Mouse (Mus musculus) left cerebral cortex, postnatal 25 days (tissue): ENCODE measurements at regions not wholly inside any gene's neighbourhood (a gene's known extent, or its start where the extent isn't known, plus 50 kb on each side); places are given as distances from the start of the nearest gene placed in this dataset.

ENCODE experiments used
- DNase-seq, 2 experiments: peaks; one replicate each; pipeline ENCODE4 v3.0.0; 2022; ENCODE audit warnings: low spot score in 2 of 2, mixed read lengths in 1 of 2
- intact Hi-C: fragments of 180-260 bp; cut with DNase I; formaldehyde crosslinking; loops from one replicate; pipeline ENCODE4 v1.15.1; 2025

DNA sequence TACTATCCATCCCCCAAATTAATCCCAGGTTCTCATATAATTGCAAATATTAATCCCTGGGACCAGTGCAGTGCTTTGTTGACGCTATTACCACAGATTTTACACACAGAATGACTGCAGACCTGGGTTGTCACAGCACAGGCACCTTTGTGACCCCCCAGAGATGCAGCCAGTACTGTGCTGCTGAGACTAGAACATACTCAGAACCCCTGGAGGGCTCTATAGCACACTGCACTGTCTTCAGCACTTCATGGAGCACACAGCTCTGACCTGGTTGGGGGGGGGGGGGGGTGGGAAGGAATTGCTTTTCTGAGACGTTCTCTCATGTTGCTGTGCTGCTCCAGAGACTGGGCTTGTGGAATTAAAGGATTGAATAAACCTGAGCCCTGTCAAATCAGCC, 154.9 kb upstream of the Gm34302 start:
- intact Hi-C loops: no loop called here
- DNase-seq: no peak

DNA sequence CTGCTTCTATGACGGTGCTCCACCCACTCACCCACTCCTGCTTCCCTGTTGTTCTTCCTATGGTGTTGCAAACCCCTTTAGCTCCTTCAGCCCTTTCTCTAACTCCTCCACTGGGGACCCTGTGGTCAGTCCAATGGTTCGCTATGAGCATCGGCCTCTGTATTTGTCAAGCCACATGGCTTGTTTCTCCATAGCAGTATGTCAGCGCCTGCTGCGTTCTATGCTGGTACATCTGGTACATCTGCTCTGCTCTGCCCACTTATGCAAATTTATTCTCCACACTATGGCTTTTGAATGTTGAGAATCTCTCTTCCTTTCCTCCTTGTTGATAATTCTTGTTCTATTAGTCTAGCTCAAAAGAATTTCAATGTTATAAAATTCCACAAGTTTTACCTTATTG, 154.2 kb upstream of the Gm34302 start:
- intact Hi-C loops: no loop called here
- peak in 1 of 2 experiments; percentile 35 for DNase-seq

DNA sequence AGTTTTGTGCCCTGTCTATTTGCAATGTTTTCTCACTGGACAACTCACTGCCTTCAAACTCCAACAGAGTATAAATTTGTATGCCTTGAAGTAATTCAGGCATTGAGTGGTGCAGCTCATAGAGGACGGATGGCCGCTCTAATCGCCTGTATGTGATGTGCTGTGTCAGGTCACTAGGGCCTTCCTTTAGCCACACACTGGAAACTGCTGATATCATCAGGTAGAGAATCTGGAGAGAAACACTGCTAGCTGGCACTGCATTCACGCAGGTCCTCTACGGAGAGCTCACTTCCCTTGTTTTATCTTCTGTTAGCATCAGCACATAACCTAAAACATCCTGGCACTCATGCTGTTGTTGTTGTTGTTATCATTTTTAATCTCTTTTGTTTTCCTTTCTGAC, 144.0 kb upstream of the Gm34302 start:
- DNase-seq: no peak
- intact Hi-C loops: no loop called here

DNA sequence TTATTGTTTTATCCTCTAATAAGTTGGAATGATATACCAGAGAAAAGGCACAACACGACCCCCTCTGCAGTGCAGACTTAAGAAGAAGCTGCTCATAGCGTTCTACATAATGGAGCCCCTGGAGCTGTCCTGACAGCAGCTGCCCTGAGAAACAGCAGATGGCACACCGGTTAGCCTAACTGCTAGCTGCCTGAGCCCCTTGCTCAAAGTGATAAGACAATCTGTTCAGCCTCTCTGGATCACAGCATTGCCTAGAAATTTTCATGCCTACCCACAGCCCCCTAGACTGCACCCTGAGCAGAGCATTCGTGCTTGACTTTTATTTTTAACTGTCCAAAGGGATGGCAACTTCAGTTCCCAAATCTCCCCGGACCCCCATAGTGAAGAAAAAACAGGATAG, 132.4 kb upstream of the Gm34302 start:
- intact Hi-C loops: no loop called here
- no peak for DNase-seq

DNA sequence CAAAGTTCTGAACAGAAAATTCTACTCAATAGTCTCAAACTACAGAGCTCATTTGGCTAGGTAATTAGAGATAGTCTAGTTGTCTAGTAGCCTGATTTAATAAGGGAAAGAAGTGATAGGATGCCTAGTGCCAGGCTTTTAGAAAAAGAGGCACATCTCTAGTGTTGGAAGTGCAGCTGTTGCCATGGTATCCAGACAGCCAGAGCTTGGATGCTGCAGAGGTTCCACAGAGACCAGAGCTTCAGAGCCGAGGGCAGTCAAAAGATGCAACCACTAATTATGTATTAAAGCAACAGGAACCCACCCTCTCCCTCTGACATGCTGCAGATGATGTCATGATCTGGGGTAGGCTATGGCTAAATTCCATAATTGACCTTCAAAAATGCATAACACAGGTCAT, 130.0 kb upstream of the Gm34302 start:
- DNase-seq: peak; percentile 9 to 10
- intact Hi-C loops: no loop called here

DNA sequence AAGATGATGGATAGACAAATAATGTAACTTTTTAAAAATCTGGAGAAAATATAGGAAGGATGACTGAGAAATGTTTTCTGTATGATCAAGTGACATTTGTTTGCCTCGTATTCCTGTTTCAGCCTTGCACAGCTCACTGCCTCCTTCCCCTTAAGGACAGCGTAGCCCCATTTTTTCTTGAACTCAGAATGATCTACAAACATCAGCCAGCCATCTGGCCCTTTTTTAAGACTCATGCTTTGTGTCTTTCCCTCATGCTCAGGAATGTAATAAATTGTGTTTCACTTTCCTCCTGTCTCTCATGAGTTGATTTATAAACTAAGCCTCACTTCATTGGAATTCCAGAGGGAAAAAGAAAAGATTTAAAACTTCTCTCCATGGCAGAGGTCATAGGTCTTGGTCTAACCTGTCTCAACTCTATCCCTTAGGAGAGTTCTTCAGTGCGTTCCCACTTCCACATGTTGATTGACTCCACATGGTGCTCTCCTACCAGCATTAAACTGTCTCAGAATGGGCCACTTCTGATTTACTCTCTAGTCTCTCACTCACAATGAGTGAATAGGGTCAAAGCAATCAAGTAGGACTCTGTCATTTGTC, 129.2 kb upstream of the Gm34302 start:
- intact Hi-C loops: no loop called here
- no peak for DNase-seq

DNA sequence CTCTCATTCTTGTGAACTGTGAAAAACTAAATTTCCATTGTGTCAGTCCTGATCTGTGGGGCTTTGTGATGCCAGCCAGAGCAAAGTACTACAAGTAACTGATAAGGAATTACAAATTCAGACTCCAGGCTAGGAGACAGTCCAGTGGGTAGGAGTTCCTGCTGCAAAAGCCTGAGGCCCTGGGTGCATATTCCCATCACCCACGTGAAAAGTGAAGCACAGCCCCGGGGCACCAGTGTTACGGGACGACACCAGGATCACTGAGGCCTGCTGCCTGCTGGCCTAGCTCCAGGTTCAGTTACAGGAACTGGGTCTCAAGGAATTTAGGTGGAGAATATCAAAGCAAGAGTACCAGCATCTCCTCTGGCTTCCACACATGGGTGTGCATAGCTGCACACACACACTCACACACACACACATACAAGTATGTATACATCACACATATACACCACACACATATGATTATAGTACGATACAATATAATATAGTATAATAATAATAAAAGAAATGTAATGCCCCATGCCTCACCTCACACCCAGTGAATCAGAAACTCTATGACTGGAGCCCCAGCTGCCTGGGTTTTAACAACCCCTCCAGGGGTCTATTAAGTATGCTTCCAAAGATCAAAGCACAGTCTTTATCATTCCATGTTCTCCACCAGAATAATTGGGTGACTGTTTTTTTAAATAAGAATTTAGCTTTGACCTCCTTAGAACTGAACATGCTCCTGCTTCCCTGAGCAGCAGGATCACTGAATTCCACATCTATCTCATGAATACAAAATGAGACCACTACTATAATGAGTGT, 126.6 kb upstream of the Gm34302 start:
- intact Hi-C loops: no loop called here
- no peak for DNase-seq

DNA sequence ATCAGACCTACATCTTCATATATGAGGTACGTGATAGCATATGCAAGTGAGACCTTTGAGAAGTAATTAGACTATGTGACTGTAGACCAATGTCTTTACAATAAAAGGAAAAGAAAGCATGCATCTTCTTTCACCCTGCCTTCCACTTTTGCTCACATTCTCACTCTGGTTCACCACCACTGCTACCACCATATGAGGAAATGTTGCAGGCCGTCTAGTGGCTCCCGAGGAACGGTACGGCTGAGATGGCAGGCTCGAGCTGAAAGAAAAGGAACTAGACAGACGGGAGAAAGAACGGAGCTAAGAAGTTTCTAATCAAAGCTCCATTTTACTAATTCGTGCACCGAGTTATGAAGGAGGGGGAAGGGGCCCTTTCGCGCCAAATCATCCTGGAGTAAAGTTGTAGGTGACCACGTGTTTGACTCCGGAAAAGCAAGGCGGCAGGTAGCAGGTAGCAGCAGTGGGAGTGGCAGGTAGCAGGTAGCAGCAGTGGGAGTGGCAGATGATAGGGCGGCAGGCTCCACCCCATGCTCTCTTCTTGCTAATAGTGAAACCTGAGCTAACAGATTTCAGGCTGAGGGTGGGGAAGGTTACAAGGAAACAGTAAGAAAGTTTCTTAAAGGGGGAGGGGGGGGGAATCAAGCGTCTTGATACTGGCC, 125.9 kb upstream of the Gm34302 start:
- intact Hi-C loops: no loop called here
- DNase-seq: no peak

DNA sequence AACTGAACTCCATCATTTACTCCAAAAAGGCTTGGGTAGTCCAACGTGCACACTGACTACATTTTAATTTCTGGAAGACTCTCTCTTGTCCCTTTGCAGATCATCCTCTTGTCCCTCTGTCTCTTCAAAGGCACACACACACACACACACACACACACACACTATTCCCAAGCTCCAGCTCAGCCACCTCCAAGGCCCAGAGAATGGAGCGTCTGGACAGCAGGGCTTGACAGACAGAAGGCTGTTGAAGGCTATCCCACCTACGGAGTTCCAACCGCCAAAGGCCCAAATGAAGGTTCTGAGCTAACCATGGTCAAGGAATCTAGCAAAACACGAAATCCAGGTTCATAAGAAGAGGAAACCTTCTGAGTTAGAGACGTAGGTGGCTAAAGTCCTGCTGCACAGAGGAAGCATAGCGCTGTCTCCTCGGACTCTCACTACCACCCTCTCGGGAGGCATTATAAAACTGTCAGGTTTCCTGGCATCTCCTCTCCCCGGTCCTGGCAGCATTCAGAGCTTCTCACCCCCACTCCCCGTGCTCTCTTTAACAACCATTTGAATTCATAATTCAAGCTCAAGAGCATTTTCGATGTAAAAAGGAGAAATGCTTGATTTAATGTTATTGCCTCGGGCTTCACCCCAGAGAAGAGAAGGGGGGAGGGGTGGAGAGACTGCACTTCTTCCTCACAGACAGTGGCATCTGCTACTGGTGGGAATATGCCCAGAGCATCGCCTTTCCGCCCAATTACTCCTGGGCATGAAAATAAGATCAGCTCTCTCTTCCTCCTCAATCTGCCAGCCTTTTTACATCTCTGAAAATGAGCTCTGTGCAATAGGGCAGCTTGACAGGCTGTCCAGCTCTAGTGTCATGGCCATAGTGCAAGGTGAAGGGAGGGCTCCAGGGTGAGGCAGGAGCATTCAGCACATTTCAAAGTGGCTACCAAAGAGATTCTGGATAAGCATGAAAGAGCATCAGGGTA, 99.3 kb upstream of the Gm34302 start:
- peak in 1 of 2 experiments; percentile 4 for DNase-seq
- intact Hi-C loops: no loop called here

DNA sequence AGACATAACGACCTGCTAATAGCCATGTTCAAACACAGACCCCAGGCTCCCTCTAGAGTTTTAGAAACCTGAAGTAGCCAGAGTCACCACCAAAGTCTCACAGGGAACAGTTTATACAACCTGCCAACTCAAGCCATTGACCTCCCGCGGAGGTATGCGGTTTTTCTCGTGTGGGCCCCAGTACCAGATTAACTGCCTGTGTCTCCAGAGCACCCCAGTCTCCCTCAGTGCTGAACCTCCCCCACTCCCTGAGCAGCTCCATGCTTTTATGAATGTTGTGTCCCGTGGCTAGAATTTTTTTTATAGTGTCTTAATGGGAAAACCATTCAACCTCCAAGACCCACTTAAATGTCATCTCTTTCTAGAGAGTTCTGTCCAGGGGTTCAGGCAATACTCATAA, 98.5 kb upstream of the Gm34302 start:
- DNase-seq: no peak
- intact Hi-C loops: no loop called here

DNA sequence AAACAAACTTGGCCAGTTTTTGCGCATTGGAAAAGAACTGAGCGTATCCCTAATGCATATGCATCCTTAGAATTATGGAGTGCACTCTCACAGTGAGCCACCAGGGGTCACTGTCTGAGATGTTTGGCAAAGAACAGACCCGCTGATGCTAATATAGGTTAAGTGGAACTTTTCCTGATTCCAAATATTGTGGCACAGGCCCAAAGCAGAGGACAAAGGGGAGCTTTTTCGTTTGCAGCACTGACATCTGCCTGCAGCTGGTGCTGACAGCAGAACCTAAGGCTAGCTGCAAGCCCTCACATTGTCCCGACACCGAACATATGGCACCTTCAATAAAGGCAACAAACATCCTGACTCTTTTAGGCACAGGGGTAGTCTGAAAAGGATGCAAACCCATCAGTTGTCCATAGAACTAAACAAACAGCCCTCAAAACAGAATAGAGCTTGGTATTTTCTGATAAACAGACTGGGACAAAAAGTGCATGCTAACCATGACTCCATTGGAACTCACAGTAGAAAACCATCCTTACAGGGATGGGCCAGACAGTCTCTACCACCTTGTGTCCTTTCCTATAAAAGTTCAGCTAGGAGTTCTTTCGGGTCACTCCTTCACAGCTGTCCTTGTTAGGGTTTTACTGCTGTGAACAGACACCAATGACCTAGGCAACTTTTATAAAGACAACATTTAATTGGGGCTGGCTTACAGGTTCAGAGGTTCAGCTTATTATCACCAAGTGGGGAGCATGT, 87.1 kb upstream of the Gm34302 start:
- intact Hi-C loops: loop anchor here (2.0 kb wide), 1 partner anchor 296 kb away; no protein-coding TSS in a partner anchor
- peak; percentile 76 to 84 for DNase-seq

DNA sequence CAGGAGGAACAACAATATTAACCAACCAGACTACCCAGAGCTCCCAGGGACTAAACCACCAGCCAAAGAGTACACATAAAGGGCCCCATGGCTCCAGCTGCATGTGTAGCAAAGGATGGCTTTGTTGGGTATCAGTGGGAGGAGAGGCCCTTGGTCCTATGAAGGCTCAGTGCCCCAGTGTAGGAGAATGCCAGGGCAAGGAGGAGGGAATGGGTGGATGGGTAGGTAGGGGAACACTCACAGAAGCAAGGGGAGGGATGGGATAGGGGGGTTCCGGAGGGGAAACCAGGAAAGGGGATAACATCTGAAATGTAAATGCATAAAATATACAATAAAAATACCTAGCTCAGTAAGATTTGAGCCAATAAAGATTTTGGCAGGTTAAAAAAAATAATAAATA, 86.4 kb upstream of the Gm34302 start:
- intact Hi-C loops: loop anchor here (2.0 kb wide), 1 partner anchor 297 kb away; no protein-coding TSS in a partner anchor
- DNase-seq: no peak

DNA sequence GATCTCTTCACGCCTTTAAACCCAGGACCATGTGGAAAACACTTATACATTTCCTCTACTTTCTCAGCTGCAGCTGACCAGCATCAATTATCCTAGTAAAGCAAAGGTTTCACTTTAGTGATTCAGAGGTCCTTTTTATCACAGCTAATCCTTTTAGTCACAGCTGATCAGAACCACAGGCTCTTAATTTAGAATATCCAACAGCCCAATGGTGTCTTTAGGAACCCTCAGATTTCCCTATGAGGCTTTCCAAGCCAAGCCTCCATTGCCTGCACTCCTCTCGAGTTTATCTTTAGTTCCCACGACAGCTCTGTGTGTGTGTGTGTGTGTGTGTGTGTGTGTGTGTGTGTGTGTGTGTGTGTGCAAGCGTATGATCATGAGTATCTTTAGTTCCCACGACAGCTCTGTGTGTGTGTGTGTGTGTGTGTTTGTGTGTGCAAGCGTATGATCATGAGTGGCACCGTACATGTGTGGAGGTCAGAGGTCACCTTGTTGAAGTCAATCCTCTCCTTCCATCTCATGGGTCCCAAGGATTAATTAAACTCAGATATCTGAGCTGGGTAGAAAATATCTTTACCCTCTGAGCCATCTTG, 85.4 kb upstream of the Gm34302 start:
- no peak for DNase-seq
- intact Hi-C loops: no loop called here

DNA sequence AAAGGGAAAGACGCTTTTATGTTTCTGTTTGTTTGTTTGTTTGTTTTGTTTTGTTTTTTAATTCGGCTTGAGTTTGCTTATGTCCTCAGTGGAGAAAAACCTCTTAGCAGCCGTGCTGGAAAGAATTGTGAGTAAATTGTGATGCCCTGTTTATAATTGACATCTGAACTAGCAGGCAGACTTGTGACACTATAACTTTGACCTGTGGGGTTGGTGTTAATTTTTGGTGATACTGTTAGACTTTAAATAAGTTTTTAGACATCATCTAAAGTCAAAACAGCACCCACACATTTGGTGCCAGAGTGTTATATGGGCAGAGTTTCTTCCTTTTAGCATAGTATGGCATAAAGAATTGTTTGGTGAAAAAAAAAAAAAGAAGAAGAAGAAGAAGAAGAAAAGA, 84.0 kb upstream of the Gm34302 start:
- no peak for DNase-seq

DNA sequence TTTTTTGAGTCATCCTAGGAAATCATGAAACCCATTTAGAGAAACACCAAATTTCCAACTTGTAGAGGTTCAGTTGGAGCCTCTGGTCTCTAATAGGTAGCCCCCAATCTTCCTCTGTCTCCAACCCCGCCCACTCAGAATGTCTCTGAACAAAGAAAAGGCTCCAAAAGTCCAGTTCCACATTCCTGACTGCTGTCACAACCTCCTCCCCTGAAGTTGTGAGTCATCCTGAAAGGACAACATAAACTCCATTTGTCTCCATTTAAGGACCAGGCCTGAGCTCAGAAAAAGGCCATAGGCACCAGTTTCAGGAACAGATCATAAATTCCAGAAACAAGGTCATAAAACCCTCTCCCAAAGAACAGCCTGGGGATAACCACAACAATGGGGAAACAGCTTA, 79.4 kb upstream of the Gm34302 start:
- intact Hi-C loops: no loop called here
- DNase-seq: no peak

More for the DNA sequence above, 84.0 kb upstream of the Gm34302 start:
- intact Hi-C loops: no loop called here

DNA sequence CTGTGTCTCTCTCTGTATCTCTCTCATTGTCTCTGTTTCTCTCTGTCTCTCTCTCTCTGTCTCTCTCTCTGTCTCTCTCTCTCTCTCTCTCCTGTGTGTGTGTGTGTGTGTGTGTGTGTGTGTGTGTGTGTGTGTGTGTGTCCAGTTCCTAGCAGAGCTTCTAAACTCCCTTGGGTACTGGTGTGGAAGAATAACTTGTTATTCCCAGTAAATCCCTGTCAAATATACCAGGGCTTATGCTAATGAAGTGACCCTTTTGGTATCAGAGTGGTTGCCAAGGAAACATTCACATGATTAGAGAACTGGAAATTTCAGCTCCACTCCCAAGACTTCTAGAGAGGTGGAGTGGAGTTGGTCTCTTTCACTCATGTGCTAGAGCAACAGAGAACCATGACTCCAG, 78.9 kb upstream of the Gm34302 start:
- intact Hi-C loops: no loop called here
- no peak for DNase-seq

DNA sequence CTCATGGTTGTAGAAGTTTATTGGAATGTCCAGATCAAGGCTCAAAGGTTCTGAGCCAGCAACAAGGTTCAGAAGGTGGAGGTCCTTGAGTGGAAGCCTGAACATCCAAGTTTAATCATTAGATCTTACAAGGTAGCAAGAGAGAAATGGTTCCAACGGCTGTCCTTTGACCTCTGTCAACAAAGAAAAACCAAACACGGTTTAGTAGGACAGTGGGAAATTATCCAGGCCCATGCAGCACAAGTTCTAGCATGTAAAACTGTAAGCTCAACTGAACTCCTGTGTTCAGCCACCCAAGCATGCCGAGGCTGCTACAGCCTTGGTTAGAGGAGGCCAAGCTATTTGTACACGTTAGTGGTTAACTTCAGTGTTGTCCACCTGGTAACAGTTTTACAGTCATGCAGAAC, 77.1 kb upstream of the Gm34302 start:
- DNase-seq: no peak
- intact Hi-C loops: no loop called here

DNA sequence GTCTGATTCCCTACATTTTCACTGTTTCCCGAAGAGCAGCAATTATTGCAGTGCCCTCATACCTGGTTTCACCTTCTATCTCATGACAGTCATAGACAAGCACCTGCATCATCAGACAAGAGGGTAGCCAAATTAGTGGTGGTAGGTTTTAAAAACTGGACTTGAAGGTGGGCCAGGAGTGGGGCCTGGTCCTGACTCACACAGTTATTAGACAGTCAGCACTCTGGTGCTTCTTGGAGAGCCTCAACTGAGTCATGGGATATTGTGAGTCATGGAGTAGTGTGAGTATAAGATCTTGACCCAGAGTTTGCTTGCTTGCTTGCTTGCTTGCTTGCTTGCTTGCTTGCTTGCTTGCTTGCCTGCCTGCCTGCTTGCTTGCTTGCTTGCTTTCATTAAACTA, 73.1 kb upstream of the Gm34302 start:
- no peak for DNase-seq
- intact Hi-C loops: loop anchor here (10.0 kb wide), 1 partner anchor 1228 kb away; no protein-coding TSS in a partner anchor

DNA sequence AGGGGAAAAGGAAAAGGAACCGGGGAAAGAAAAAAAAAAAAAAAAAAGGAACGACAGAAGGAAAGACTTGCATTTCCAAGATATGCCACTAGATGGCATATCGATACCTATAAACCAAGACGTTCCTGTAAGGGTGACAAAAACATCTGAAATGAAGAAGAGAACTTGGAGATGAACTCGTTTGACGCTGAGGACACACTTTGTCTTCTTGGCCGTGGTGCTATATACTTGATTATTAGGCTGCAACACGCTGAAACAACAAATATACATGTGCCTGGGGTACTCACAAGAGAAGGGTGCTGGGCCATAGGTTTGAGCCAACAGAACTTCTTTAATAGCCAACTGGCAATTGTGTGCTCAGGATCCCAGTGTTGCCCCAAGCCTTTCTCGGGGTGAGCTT, 71.2 kb upstream of the Gm34302 start:
- DNase-seq: peak; percentile 55
- intact Hi-C loops: loop anchor here (1.0 to 10.0 kb wide), 3 partner anchors 313 to 1230 kb away; partner anchors contain the start of gene E130311K13Rik
